Mouse (Mus musculus) G1E (cell line): Measurements from ENCODE around the gene Pde4c.

ENCODE experiments used
- CTCF ChIP-seq: IDR thresholded peaks from 2 replicates; pipeline ENCODE4 v1.5.1; 2012; ENCODE audit warnings: low read depth, low read length, inconsistent platforms, mixed read lengths
- GATA1 ChIP-seq: IDR thresholded peaks from 2 replicates; pipeline ENCODE4 v1.6.1; 2012; ENCODE audit warnings: borderline replicate concordance, low read length, inconsistent platforms, mixed read lengths
- POLR2AphosphoS5 ChIP-seq: IDR thresholded peaks from 2 replicates; pipeline ENCODE4 v1.6.1; 2012; ENCODE audit warnings: low read depth, low read length, inconsistent platforms; ENCODE audit not compliant: insufficient replicate concordance

DNA sequence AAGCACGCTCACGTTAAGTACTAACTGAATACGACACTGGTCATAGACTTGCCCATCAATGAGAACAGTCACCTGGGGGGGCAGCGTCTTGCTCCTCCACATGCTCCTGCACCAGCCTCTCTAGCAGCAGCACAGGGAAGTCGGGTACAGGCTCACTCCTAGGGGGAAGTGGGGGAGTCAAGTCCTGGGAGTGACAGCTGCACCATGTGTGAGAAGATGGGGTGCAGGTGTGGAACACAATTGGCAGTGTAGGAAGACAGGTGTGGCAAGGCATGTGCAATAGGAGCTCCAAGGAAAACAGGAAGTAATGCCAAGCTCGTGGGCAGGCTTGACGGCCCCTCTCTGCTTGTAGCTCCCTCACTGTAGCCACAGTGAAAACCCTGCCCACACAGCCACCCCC, 47.7 kb downstream of the Pde4c start:
- TF ChIP-seq GATA1 (no peak), CTCF (no peak), POLR2AphosphoS5 (no peak)
